Mouse (Mus musculus): ENCODE results near the gene Clhc1. TPM values are rescaled to one million over a fixed set of nuclear protein-coding genes. Genes with fewer than 3 reads are reported as not detected.

Clhc1 gene
- 2.6 and 3.9 TPM in 2 replicates for total RNA-seq (2012; rRNA removed)
- 6.5 and 7.4 TPM in 2 replicates for total RNA-seq (2014; rRNA removed)
- polyA plus RNA-seq (2012; ENCODE audit: insufficient read length, low read depth) = 6.1 and 6.3 TPM in 2 replicates

DNA sequence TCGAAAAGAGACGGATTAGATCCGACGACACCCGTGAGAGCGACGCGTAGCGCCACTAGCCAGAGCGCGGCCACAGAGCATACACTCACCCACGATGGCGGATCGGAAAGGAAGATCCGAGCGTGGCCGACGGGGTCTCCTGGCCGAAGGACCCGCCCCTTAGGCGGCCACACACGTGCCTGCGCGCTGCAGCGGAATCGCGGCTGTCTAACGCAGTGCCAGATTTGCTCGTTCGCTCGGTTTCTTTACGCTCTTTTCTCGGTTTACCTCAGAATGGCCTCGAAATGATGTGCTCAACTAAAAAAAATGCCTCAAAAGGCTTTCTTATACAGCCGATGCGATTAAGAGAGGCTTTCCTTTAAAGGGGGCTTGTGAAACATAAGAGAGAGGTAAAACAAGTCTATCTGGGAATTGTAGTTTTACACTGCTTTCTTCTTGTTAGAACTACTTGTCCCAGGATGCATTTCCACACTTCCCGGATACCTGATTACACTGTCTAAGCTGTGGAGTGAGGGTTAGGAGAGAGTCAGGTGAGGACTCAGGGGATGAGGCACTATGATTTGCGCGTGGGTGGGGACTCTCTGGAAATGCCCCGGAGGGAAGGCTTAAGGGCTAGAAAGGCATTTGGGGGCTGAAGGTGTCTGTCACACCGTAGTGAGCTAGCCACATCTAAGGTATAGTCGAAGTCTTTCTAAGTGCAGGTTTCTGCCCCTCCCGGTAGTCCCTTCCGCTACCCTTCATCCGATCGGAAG lies at the start of gene Clhc1, which contains the start of gene Rps27a:
TSS of gene Clhc1 (plus strand) at position 199 of the 752 bp plus-strand sequence.
TSS of gene Rps27a (minus strand) at position 358 of the 752 bp plus-strand sequence.
- DNase-seq (ENCODE audit: extremely low read depth) = peak; percentile 97
- peaks cover 35% of the 10 kb centered on the region for H3K79me2 ChIP-seq (replicated peaks; ENCODE audit: control insufficient read depth, extremely low read depth, insufficient read depth, poor library complexity, severe bottlenecking)
- H3K4me2 ChIP-seq (ENCODE audit: insufficient read depth, low read depth, poor library complexity, severe bottlenecking) = peak within 1 kb of the TSS; percentile 100
- H3K4me1 ChIP-seq (ENCODE audit: control insufficient read depth in 1 of 2, insufficient read depth in 2 of 2) = peaks cover 4 to 45% of the 10 kb centered on the region in 2 experiments; a peak in 3 of 4 replicates
- H3K9me3 ChIP-seq (replicated peaks; ENCODE audit: low read length) = no peaks in the 10 kb centered on the region
- peak within 1 kb of the TSS; percentile 98 for H3K9ac ChIP-seq (ENCODE audit: insufficient read depth, low read depth)
- in situ Hi-C loops (cut with MboI; ENCODE audit: low pct_ligation_motif_present, low pct_unique_long_range_greater_than_20kb, low sequenced_read_pairs) (loop anchor here (5.0 to 25.0 kb wide), 3 partner anchors 144 to 337 kb away; partner anchors contain the start of gene Rtn4), dilution Hi-C loops (cut with MboI; ENCODE audit: extremely low pct_ligation_motif_present, extremely low pct_unique_long_range_greater_than_20kb, low sequenced_read_pairs) (no loop called here)
- peak within 1 kb of the TSS; percentile 73 to 91 (median 81) for H3K4me3 ChIP-seq (replicated peaks in 1 of 3; ENCODE audit: low read depth in 2 of 3, low read length in 2 of 3, poor library complexity in 1 of 3)
- H3K27me3 ChIP-seq (replicated peaks) = no peaks in the 10 kb centered on the region
- peaks cover 25 to 34% of the 10 kb centered on the region in 2 experiments for H3K36me3 ChIP-seq (replicated peaks in 1 of 2; ENCODE audit: control insufficient read depth in 1 of 2, insufficient read depth in 1 of 2, low read length in 1 of 2)
- peak within 1 kb of the TSS; percentile 91 for H3K27ac ChIP-seq (ENCODE audit: insufficient read depth, low read depth)
- TF ChIP-seq IRF4 (IDR thresholded peaks at IDR 0.05; ENCODE audit: low read depth, low read length) (peak; percentile 47), USF1 (IDR thresholded peaks at IDR 0.05; ENCODE audit: low read depth, low read length) (no peak; the same call in 1 of the 2 replicates), RAD21 (IDR thresholded peaks at IDR 0.05; ENCODE audit: low read depth, low read length) (no peak), CTCF (conservative IDR thresholded peaks at IDR 0.05 in 1 of 2, IDR thresholded peaks at IDR 0.05 in 1 of 2; ENCODE audit: low read depth in 2 of 2, low read length in 2 of 2) (peak in 1 of 2 experiments; percentile 0; a peak in 1 of 4 replicates), SIN3A (IDR thresholded peaks at IDR 0.05; ENCODE audit: low read length) (peak; percentile 69; the same call in 1 of the 2 replicates), ETS1 (conservative IDR thresholded peaks at IDR 0.05; ENCODE audit: low read depth, low read length) (peak; percentile 39), BHLHE40 (IDR thresholded peaks at IDR 0.05; ENCODE audit: low read depth, low read length) (peak; percentile 71), TBP (conservative IDR thresholded peaks at IDR 0.05; ENCODE audit: low read depth, low read length) (peak; percentile 86), MXI1 (IDR thresholded peaks at IDR 0.05; ENCODE audit: low read depth, low read length) (0 out of 2 replicates have a peak, but pooled peaks have one; percentile 5), RCOR1 (conservative IDR thresholded peaks at IDR 0.05; ENCODE audit: low read depth, low read length) (0 out of 2 replicates have a peak, but pooled peaks have one; percentile 29), MAFK (IDR thresholded peaks at IDR 0.05; ENCODE audit: insufficient replicate concordance, low read length) (0 out of 2 replicates have a peak, but pooled peaks have one; percentile 22), POLR2AphosphoS2 (IDR thresholded peaks at IDR 0.05; ENCODE audit: low read depth, low read length) (peak; percentile 95), UBTF (IDR thresholded peaks at IDR 0.05; ENCODE audit: low read depth, low read length) (no peak), NELFE (IDR thresholded peaks at IDR 0.05; ENCODE audit: low read depth, low read length) (peak; percentile 85), ZC3H11A (IDR thresholded peaks at IDR 0.05; ENCODE audit: low read depth, low read length) (no peak), ZKSCAN1 (IDR thresholded peaks at IDR 0.05; ENCODE audit: borderline replicate concordance, low read depth, low read length) (no peak), GABPA (IDR thresholded peaks at IDR 0.05; ENCODE audit: insufficient replicate concordance, low read depth, low read length) (peak; percentile 61; the same call in 1 of the 2 replicates), JUN (IDR thresholded peaks at IDR 0.05; ENCODE audit: insufficient read depth, low read depth, low read length) (no peak; the same call in 1 of the 2 replicates), ZNF384 (IDR thresholded peaks at IDR 0.05; ENCODE audit: low read depth, low read length) (no peak), SMC3 (IDR thresholded peaks at IDR 0.05; ENCODE audit: low read depth, low read length) (no peak), PAX5 (IDR thresholded peaks at IDR 0.05; ENCODE audit: low read length) (no peak), ZMIZ1 (IDR thresholded peaks at IDR 0.05; ENCODE audit: low read depth, low read length) (peak; percentile 94), MEF2A (IDR thresholded peaks at IDR 0.05; ENCODE audit: borderline replicate concordance, low read depth, low read length) (no peak; the same call in 1 of the 2 replicates), NRF1 (IDR thresholded peaks at IDR 0.05; ENCODE audit: low read depth, low read length) (no peak; the same call in 1 of the 2 replicates), MYC (IDR thresholded peaks at IDR 0.05; ENCODE audit: low read depth, low read length) (no peak), USF2 (conservative IDR thresholded peaks at IDR 0.05; ENCODE audit: low read depth, low read length) (no peak; the same call in 1 of the 2 replicates), ELF1 (IDR thresholded peaks at IDR 0.05; ENCODE audit: low read depth, low read length) (peak; percentile 88), CHD2 (IDR thresholded peaks at IDR 0.05; ENCODE audit: low read length) (peak; percentile 72; the same call in 1 of the 2 replicates), EP300 (IDR thresholded peaks at IDR 0.05; ENCODE audit: low read length) (no peak), TCF12 (IDR thresholded peaks at IDR 0.05; ENCODE audit: low read depth, low read length) (peak; percentile 90), MAZ (IDR thresholded peaks at IDR 0.05; ENCODE audit: low read depth, low read length) (no peak; the same call in 1 of the 2 replicates), MAX (IDR thresholded peaks at IDR 0.05; ENCODE audit: low read length) (peak; percentile 100), HCFC1 (IDR thresholded peaks at IDR 0.05; ENCODE audit: low read depth, low read length) (peak; percentile 91), JUND (conservative IDR thresholded peaks at IDR 0.05; ENCODE audit: low read depth, low read length) (no peak; the same call in 1 of the 2 replicates), CHD1 (IDR thresholded peaks at IDR 0.05; ENCODE audit: low read depth, low read length) (peak; percentile 12; the same call in 1 of the 2 replicates), KAT2A (IDR thresholded peaks at IDR 0.05; ENCODE audit: insufficient replicate concordance, low read length) (peak; percentile 93; the same call in 1 of the 2 replicates), POLR2A (IDR thresholded peaks at IDR 0.05; ENCODE audit: low read depth, low read length) (peak; percentile 95)
